Mouse (Mus musculus) urinary bladder, adult 2 months (tissue): ENCODE measurements around the gene Fam217b. TPM values are rescaled to one million over a fixed set of nuclear protein-coding genes. Genes with fewer than 3 reads are reported as not detected.

ENCODE experiments used
- DNase-seq: peaks from one replicate; pipeline ENCODE4 v3.0.0; 2022; ENCODE audit warnings: low spot score
- polyA plus RNA-seq: library from polyadenylated mRNA; depleted of rRNA; stranded (reverse); fragments of >200 nt; gene quantifications from 2 replicates; pipeline ENCODE4 v1.2.3, GENCODE M21; 2012; rRNA removed

Fam217b gene
- polyA plus RNA-seq = 4.5 and 5.6 TPM in 2 replicates

DNA sequence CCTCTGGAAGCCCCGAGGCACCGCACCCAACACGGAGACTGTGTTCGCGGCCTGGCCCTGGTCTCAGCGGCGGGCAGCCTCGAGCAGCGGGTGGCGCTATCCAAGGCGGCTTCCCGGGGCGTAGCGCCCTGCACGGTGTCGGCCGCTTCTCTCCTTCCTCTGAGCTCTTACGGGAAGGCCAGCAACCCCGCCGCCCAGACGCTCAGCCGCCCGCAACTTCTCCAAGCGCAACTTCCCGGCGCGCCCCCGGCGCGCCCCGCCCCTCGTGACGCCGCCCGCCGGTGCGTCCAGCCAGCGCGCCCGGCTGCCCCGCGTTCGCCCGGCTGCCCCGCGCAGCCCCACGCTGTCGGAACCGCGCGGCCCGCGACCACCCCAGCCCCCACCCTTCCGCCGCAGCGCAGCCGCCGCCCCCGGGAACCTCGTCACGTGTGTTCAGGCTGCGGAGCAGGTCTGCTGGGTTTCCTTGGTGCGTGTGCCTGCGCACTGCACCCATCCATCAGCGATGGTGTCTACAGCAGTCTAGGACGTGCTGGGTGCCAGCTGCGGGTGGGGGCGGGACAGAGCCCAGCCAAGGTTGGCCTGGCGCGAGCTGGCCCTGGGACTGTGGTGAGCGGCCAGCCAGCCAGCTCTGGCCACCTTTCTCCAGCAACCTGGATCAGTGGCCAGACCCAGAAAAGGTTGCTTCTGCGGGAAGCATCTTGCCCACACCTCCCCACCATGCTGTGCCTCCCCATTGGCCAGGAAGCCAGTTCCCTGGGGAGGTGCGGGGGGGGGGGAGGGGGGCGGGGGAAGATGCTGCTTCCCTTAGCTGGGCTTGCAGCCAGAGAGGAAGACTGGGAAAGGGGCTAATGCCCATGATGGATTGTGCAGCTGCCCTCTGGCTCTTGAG, at the start of gene Fam217b, which contains the start of gene Ppp1r3d:
Gene Fam217b (plus strand): TSS at position 264 of the 889 bp plus-strand sequence.
Gene Ppp1r3d (minus strand): TSS at position 212 of the 889 bp plus-strand sequence.
- DNase-seq = peak; percentile 43

DNA sequence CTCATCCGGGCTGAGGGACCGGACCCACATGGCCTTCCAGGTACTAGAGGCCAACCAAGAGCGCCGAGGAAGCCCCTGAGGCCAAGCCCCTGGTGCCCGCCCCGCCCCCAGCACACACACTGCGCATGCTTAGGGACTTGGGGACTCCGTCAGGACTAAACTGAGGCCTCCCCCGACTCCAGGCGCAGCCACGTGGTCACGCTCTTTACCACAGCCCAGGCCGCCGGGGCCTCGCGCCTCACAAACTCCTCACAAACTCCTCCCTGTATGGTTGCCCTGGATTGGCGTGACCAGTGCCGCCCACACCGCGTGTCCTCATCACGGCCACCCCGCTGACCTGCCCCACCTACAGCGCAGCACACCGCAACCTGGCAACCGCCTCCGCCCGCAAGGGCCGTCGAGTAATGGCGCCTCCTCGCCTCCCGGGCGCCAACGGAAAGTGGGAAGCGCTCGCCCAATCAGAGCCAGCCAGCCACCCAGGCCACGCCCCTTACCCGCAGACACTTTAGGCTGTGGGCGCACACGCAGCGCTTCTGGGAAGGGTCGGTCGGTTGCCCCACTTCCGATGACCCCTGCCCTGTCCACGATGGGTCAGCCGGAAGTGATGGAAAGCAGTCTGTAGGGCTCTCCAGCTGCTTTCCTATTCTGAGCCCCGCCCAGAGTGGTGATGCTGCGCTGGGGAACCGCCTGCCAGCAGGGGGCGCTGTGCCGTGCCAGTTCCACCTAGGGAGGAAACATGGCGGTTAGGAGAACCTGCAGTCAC, 7.1 kb upstream of the Fam217b start, which contains the start of gene Sycp2:
Gene Sycp2 (minus strand): TSS at position 633 of the 763 bp plus-strand sequence.
- DNase-seq = no peak

DNA sequence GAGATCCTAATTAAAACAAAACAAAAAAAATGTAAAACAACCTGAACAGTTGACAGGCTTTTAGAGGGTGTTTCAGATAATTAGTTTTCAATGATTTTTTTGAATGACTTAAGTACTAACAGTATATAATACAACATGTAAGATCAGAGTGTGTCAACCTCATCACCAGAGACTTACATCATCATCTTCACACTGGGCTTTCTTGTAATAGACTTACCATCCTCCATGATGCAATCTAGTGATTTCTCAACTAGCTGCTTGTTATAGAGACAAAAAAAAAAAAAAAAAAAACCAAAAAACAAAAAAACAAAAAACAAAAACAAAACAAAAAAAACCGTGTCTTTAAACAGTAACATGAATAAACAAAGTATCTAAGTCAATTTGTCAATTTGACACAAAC, 5.3 kb upstream of the Fam217b start:
- no peak for DNase-seq

DNA sequence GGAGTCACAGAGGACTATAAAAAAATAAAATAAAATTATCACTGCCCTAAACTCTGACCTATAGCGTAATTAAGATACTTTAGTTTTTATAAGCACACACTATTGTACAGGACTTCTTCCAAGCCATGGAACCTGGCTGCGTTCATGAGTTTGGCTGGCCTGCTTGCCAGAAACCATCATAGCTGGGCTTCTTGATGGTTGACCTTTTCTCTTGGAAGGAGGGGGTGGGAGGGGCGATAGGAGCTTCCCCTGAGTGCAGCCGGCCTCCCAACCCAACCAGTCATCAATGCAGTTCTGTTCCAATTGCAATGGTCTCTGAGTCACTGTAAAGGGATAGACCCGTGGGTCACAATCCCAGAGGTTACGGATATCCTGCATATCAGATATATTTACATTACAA, 4.0 kb upstream of the Fam217b start:
- no peak for DNase-seq

DNA sequence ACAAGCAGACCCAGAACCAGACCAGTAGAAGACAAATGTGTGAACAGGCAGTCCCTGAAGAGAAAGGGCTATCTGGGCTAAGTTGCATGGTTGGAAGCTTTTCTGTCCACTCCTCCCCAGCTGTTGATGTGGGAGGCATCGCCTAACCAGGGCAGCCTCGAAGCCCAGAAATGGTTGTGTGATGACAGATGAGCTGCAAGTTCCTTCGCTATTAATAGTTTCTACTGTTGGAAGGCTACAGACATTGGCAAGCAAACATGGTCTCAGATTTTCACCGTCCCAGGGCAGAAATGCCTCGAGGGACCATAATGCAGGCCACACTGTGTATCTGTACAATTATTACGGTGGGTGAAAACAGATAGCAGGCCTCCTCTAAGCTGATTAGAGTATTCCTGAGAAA, 1.7 kb upstream of the Fam217b start:
- no peak for DNase-seq

DNA sequence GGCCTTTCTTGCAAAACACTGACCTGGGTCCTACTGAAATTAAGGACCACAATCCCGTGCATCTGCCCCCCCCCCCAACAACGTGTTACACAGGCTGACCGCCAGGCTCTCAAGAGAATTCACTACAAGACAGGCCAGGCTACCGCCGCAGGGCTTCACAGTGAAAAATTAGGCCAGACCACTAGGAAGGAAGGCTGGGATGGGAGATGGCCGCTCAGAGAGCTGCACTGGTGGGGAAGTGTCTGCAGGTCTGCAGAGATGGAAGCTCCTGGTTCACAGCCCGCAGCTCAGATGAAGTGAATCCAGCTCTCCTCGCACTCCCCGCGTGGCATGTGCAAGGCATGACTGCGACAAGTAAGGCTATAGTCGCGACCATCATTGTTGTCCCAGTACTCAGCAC, 1.2 kb upstream of the Fam217b start:
- no peak for DNase-seq

DNA sequence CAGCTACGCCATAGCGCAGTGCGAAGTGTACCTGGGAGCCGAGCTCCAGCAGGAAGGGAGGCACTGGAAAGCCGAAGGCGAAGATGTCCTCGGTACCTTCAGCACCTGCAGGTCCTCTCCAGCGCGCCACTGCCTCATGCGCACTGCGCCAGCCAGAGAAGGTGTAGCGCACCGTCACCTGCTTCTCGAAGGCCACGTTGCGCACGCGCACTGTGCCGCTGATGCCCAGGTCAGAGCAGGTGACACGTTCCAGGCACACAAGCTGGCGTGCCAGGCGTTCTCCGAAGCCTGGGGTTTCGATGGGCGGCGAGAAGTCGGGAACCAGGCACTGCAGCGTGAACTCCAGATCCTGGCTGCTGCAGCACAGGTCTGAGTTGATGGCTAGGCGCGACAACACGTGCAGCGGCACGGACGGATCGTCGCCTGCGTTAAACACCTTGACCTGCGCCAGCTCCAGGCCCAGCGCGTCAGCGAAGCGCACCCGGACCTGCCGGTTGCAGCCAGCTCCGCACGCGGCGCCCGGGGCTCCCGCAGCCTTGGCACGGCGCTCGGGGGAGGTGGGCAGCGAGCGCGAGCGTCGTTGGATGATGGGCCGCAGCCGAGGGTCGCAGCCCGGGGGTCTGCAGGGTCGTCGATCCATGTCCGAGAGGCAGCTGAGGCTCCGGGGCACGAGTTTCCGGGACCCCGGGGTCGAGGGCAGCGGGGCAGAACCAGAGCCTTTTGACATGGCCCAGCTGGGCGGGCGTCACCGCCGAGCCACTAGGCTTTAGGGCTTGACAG, 653 bp upstream of the Fam217b start:
- DNase-seq = no peak

DNA sequence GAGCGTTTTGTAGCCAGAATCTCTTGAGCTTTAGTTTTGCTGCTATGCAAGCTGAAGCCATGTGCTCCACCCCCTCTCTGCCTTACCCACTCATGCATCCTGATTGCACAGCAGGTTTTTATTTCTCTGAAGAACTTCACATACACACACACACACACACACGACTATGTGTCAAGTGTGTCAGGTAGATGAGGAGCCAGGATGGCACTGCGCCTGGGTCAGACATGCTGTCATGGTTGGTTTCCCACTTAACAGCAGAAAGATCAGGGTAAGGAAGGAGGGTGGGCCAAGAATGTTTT, 775 bp downstream of the Fam217b start:
- no peak for DNase-seq

DNA sequence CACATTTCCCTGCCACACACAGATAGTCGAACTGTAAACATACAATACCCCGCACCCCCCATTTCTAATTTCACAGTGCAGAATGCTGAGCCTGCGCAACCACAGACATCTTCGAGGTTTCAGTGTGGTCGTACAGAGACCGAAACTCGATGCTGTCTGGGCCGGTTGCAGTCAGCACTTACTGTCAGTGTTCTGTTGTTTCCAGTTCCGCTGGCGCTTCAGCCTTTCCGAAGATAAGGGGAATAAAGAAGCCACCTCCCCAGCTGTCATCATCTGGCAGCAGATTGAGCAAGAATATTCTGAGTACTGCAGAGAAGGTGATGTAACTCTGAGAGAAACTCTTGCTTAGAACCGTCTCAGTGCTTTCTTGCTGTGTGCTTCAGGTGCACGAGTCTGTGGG, 2.1 kb downstream of the Fam217b start:
- no peak for DNase-seq

DNA sequence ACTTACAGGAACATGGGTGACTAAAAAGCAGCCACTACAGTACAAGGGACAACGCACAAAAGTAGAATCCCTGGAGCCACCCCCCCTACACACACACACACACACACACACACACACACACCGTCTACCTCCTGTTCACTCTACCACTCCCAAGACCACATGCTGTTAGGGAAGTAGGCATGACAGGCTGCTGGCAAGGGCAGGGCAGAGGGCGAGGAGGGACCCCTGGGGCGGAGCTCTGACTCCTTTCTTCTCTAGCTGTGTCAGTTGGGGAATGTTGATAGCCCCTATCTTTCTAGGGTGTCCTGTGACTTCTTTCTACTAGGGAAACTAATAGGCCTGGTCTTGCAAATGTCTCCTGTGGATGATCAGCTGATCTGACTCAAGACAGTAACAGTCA, 2.6 kb downstream of the Fam217b start:
- no peak for DNase-seq

DNA sequence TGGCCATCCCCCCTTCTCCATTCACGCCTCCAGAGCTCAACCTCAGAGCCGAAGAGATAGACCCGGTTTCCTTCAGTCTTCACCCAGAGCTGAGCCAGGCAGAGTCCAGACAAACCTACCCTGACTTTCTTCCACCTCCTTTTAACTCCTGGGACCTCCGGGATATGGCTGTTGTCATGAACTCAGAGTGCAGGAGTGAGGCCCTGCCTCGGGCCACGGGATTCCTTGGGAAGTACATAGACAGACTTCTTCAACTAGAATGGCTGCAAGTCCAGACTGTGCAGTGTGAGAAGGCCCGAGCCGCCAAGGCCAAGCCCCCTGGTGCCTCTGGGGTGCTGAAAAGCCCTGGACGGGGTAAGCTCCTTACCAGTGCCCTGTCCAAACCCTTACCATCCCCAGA, 6.3 kb downstream of the Fam217b start:
- no peak for DNase-seq

DNA sequence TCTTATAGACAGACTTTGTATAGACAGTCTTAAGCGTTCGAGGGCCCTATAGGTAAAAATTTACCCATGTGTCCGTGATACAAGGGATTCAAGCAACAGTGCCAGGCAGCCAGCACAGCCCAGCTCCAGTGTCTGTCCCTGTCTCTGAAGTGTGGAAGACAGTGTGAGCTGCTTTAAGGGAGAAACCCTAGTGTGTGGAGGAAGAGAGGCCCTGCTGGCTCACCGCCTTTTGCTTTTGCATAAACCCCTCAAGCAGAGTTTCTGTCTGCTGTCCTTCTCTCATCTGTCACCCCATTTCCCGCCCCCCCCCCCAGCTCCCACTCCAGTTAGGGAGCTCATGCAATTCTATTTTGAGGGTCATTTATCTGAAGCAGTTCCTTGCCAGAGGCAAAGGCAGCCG, 7.3 kb downstream of the Fam217b start:
- DNase-seq = no peak

DNA sequence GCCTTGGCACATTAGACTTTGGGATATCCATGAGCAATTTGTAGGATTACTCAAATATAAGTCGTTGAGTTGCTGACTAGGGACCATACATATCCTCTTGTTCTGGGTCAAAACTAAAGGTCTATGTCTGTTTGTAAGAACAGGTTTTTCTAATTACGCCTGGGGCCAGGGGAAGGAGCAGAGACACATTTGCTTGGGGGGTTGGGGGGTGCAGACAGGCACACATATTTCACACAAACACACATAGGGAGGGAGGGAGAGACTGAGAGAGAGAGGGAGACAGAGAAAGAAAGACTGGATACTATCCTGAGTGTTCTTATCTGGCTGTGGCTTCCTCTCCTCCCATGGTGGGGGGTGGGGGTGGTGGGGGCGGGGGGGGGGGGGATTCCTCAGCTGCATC, 7.9 kb downstream of the Fam217b start:
- DNase-seq = no peak

DNA sequence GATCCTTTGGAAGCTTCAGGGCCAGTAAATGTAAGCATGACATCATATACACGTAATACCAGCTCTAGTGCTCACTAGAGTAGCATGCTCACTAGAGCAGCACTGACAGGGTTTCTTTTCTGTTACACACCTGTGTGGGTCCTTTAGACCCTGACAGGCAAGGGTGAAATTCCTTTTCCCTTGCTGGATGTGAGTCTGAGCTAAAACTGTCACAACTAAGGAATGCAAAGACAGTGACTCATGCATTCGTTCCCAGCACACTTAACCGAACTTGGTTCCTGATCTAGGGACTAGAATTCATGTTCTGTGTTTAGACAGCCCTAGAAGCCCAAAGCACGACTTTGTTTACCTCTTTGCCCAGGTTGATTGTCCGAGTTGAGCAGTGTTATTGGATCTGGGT, 8.9 kb downstream of the Fam217b start:
- no peak for DNase-seq

DNA sequence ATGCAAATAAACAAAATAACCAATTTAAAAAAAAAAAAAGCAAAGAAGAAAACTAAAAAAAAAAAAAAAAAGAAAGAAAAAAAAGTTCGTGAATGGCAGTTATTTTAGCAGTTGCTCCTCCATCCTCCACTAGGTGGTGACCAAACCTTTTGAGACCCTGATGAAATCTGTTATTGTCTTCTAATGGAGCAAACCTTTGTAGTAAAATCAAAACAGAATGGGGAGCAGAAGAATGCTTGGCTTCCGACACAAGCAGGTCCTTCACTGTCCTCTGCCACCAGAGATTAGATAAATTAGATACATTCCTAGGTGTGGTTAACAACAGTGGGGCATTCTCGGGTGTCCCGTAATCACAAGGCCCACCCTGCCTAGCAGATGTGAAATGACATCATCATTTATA, 11.9 kb downstream of the Fam217b start:
- no peak for DNase-seq

DNA sequence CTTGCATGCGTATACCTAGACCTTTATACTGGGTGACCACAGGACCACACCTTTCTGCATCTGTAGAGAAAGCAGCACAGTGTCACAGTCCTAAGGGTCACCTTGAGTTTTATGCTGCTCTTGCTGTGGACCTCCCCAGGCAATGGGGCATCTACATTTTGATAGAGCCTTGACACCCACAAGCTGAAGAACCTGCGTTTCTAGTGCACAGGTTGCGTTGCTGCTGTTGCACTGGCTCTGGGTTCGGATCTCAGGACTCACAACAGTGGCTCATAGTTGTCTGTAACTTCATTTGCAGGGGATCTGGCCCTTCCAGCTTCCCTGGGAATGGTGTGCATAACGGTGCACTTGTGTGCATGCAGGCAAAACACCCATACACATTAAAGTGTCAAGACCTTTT, 12.9 kb downstream of the Fam217b start:
- DNase-seq = no peak

DNA sequence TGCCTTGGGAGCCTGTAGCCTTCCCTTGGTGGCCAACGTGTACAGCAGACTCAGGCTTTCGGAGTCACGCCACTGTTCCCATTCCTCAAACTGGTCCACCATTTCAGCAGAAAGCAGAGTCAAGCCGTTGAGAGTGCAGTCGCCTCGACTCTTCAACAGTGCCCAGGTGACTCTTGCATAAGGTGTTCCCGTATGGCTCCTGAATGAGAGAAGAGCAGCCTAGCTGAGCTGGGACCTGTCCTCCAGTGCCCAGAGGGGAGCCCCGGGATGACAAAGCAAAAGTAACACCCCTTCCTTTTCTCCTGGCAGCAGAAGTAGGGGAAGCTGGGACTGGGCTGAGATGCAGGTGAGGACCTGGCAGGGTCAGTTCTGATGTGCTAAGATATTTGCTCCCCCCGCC, 13.9 kb downstream of the Fam217b start:
- DNase-seq = no peak

DNA sequence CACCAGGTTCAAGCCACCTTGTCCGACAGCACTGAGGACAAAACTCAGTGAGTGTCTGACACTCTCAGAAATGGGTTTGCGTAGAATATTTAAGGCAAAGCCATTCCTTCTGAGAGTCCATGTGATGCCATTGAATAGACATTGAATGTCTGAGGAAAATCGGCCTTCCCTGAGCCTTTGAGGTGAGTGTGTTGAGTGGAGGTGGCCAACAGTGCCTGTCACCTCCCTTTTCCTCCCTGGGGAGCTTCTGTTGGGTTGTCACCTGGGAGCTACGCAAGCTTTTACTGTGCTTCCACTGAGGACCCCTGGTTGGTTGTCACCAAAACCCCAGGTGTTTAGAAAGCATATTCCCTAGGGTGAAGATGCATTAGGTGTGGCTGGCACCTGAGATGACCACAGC, 14.4 kb downstream of the Fam217b start:
- DNase-seq = no peak

DNA sequence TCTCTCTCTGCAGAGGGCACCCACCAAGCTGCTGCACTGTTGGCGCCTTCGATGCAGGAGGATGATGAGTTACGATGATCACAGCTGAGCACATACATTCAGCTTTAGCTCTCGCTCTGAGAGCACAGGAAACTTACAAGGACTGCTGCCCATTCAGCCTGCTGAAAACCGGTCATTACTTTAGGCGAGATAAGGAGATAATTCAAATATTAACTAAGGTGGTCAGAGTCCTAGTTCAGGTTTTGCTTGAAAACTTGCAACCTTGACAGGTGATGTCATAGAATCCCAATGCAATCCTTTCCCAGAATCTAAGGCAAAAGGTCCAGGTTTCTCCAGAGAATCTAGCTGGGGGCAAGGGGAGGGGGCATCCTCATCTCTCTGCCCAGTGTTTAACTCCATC, 15.1 kb downstream of the Fam217b start:
- no peak for DNase-seq

DNA sequence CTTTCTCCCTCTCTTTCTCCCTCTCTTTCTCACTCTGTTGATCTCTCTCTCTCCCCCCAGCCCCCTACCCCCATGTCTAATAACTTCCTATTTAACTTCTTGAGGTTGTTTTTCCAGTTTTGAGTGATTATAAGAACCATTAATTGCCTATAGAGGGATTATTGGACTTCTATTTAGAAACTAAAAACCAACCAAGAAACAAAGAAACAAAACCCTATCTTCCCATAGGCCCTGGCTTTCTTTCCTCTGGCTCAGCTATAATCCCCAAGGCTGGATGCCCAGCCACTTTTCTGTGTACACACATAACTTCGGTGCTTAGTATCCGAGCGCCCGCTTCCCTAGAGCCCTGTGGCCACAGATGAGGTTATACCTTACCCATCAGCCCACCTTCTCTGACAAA, 15.9 kb downstream of the Fam217b start, which contains the start of gene Cdh26:
Gene Cdh26 (plus strand): TSS at position 301 of the 400 bp plus-strand sequence.
- DNase-seq = no peak

DNA sequence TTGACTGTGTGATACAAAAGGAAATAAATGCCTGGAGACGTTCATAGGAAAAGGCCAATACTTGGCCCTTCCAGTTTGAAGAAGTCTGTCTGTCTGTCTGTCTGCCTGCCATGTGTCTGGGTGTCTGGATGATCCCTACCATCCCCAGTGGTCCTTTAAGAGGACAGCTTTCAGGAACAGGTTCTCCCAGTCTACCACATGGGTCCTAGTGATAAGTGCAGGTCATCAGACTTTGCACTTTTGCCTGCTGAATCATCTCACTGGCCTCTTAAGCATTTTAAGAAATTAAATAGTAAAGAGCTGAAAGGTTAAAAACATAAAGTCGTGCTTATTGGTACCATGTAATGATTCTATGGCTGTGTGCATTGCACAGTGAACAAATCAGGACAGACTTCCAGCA, 19.2 kb downstream of the Fam217b start:
- no peak for DNase-seq

DNA sequence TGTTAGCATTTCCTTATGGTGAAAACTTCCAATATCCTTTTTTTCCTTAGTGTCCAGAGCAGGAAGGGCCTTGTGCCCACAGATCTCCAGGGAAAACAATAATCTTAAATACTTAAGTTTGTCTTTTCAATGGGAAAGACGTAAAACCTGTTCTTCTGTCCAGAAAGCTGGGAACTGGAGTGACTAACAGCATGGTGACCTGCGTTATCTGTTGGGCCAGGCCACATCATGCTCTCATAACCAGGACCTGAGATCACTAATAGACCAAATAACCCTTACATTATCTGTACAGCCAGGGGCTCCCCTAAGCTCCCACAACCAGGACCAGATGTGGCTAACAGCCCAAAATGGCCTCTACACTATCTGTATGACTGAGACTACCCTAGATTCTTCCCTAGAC, 19.6 kb downstream of the Fam217b start:
- no peak for DNase-seq
